Mouse (Mus musculus) left cerebral cortex, adult 11 months (tissue): ENCODE data around the gene Tle3.

ENCODE experiments used
- DNase-seq: peaks from one replicate; pipeline ENCODE4 v3.0.0; 2022; ENCODE audit warnings: low spot score

Tle3 gene

DNA sequence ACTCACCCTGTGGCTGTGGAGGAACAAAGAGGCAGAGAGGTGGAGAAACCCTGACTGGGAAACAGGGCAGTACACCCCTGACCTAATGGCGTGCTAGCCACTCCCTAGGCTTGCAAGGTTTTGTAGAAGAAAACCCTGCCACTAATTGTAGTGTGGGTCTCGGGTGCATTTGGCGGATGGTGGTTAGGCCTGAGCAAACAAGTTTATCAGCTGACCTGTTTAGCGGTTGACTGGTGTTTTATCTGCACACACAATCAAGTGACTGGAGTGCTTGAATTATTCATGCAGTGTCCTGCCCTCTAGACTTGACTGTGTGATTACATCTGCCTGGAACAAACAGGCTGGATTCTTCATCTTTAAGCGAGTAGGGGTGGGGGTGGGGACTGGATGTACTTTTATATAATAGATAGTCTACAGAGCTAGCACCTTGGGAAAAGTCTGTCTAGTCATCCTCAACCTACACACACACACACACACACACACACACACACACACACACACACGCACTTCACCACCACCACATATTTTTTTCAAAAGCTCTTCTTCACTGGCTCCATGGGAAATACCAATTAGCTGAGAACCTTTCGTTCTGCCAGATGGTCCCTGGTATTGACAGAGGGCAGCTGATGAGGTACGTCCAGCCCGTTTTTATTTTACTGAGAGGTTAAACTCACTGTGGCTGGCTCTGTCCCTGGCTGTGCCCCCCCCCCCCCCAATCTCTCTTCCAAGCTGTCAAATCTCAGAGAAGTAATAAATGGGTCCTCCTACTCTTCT, 5.7 kb downstream of the Tle3 start:
- no peak for DNase-seq

DNA sequence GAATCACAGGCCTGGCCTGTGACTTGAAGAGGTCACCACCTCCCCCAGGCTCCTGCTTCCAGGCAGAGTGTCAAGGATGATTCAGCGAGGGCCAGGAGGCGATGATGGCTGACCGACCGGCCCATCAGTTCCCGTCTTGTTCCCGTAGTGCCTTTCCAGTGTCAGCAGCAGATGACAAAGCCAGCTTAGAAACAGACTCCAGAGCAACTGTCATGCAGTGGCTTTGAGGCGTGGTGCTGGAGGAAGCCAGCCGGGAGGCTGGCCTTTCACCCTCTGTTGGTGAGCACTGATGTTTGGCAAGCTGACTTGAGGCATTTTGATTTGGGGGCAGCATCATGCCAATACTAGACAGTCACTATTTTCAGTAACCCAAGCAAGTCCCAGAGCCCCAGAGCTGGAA, 6.3 kb downstream of the Tle3 start:
- no peak for DNase-seq

DNA sequence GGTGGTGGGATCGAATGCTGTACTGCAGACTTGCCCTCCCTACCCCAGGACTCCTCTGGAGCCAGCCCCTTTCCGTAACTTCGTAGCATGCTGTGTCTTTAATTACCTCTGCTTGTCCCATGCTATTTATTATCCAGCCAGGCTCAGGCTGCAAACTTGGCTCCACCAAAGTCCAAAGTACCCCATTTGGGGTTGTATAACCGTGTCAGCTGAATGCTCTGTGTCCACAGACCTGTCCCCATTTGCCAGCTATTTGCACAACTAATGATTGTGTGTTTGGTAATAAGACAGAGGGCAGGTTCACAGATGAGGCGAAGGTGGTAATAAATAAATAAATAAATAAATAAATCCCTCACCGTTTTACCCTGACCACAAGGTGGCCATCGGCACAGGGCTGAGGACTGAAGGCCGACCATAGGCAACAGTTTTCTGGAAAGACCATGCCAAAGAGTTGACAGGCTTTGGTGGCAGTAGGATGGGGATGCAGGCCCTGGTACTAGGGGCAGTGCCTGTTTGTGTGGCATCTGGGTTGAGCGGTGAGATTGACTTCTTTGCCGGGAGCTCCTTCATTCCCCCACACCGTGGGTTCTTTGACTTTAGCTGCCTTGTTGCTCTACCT, 7.0 kb downstream of the Tle3 start:
- DNase-seq = no peak

DNA sequence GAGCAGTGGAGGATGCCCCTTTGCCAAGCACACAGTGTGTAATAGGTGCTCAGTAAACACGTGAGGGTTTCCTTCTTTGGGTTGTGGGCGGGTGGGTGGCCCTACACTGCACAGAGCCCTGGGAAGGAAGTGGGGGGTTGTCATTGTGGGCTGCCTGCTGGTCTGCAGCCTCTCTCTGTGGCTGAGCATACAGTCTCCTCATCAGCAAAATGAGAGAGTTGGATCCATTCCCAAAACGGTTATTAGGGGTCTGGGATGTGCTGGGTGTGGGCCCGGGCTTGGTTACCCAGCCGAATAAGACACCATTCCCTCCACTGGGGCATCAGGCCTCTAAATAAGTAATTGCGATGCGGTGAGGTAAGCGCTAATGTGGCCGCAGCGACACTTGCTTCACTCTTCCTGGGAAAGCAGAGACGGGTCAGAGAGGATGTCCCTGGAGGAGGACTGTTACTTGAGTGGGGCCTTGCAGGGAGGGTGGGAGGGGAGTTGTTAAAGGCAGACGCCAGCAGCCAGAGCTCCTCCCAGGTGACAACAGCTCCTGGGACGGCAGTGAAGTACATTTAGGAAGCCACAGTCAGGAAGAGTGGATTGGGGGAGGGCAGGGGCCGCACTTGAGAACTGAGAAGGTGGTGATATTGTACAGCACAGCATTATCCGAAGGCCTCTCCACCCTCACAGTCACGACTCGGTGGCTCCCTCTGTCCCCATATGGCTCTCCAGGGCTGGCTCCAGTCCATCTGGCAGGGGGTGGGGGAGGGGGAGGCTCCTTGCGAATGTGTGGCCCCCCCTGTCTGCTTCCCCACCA, 8.3 kb downstream of the Tle3 start:
- no peak for DNase-seq

DNA sequence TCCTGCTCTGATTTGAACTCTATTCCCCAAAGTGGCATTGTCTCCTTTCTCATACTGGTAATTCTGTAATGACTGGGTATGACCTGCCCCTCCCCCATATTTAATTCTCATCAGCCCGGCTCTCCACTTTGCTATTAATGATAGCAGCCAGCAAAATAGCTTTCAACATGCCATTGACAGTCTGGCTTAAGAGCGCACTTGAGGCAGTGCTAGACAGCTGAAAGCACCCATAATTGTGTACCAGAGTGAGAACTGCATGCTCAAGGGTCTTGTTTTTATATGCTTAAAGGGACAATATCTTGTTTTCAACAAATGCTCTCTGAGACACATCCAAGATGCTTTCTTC, 8.9 kb downstream of the Tle3 start:
- no peak for DNase-seq

DNA sequence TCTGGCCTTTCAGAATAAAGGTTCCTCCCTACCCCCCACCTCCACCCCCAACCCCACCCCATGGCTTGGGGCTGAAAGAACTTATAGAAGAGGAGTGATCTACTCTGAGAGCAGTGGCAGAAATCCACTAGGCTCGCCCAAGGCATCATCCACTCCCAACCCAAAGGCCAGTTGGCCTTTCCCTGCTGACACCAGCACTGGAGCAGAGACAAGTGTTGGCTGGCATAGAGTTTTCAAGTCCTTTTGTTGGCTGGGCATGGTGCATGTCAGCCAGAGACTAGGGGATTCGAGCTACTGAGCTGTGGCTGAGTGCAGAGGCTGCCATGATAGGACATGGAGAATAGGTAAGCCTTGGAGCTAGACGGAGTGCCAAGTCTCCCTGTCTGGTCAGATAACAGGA, 9.3 kb downstream of the Tle3 start:
- no peak for DNase-seq

DNA sequence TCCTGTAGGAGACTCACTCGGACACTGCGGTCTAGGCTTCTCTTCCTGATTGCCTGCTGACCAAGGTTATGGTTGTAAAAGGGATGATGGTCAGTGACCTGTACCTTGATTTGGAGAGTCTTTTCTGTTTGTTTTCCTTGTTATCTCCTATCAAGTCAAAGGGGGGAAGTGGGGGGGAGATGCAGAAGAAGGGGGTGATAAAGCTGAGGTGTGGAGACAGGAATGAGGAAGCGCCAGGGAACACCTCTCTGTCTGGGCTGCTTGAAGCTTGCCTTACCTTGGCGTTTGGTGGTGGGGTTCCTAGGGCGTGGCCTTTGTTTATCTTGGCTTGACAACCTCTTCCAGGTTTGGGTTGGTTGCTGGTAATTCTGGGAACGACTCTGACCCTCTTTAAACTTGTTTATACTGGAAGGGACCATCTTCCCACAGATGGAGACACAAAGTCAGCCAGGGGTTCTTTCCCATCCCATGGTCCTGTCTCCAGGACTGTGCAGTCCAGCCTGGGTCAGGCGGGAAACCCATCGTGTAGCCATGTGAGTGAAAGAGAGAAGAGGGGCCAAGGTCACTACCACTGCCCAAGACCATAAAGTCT, 10.5 kb downstream of the Tle3 start:
- DNase-seq = no peak

DNA sequence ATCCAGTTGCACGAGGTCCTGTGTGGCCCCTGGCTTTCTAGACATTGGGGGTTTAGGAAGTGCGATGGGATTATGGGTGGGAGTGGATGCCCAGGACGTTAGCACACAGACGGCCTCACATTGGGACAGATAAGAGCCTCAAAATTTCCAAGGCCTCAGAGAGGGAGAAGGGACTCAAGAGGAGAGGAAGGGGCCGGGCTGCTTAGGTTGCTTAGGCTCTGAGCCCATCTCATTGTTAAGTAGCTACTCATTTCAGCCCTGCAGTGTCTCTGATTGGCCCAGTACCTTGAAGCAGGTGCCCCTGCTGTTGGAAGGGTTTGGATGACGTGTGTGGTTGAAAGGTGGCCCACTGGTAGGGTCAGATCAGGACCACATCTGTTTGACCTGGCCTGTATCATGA, 11.9 kb downstream of the Tle3 start:
- no peak for DNase-seq

DNA sequence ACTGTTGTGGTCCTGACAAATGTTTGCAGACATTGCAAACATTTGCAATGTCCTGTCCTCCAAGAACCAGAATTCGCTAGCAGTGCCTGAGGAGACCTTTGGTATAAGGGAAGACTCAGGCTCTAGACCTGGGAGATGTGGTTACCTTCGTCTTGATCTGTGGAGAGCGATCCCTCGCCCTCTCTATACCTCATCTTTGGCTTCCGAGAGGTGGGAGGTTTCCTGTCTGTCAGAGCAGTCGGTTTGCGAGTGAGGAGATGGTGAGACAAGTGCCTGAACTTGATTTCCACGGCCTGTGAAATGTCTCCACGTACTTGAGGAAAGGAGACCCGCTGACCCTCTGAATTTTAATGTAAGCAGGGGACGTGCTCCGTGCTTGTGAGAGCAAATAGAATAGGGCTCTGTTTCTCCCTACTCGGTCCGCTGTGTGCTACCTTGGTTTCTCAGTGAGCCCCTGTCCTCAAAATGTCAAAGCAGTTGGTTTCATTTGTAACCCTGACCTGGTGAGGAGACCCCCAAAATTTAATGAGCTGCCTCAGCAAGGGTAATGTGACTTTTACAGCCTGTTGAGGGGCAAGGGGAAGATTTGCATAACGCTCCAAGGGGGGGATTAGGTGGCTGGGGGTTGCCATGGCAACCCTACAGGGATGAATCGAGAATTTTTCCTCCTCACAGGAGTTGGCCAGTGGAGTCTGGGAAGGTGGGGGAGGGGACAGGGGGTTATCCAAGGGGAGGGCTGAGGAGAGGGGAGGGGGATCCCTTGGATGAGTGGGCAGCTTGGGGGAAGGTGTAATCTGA, 12.7 kb downstream of the Tle3 start:
- no peak for DNase-seq

DNA sequence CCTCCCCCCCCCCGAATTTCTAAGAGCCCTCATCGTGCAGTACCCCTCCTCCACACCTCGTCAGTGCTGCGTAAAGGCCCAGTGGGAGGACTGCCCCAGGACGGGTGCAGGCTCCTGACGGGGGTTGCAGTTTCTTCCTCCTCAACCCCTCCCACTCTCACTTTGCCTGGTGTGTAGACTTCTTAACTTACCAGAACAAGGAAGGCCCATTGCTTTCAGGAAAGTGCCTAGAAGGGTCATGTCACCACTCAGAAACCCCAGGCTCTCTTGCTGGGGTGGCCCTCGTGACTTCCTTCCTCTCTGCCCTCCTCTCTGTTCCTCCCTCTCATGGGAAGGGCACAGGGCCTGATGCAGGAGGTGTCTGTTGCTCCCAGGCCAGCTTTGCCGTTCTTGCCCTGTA, 13.6 kb downstream of the Tle3 start:
- no peak for DNase-seq

DNA sequence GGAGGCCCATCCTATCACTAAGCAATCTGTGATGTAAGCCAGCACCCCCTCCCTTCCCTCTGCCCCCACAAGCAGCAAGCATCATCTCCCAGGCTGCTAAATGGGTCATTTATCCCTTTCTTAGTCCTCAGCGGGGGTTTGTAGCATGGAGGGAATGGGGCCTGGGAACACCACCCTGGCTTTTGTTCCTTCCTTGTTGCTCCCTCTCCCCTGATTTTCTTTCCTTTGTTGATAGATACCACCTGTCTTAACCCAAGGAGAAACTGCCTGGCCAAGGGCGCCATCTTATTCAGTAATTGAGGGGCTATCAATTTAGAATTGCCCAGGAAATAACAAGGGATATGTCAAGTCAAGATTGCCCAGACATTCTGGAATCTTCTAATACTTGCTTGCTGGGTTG, 14.1 kb downstream of the Tle3 start:
- DNase-seq = no peak

DNA sequence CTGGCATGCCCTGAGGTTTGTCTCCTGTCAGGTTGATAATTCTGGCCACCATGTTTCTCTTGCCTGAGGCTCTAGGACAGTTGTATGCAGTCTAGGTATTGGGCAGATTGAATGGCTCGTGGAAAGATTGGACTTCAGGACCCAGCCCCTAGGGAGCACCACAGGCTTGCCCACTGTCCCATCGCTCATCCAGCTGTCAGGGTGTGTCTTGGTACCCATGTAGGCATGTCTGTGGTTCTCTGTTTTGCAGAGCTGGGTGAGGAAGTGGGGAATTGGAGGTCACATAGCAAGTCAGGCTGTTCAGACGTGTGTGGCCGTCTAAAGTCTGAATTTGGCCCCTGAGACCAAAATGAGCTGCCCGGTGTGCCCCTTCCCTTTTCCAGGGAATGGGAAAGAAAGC, 15.6 kb downstream of the Tle3 start:
- no peak for DNase-seq

DNA sequence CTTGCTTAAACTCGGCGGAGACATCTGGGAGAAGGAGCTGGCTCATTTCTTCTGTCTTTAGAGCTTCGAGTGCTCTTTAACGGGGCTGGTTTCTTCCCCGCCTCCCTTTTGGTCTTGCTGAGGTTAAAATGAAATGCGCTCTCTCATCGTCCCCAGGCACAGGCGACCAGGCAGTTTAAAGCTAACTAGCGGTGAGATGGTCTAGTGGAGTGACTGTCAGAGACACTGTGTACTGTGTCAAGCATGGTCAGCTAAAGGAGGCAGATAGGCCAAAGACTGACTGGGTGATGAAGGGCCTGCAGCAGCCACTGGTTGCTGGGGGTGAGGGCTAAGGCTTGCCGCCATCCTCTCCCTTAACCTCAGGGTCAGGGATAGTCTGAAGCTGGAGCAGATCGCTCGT, 16.0 kb downstream of the Tle3 start:
- no peak for DNase-seq

DNA sequence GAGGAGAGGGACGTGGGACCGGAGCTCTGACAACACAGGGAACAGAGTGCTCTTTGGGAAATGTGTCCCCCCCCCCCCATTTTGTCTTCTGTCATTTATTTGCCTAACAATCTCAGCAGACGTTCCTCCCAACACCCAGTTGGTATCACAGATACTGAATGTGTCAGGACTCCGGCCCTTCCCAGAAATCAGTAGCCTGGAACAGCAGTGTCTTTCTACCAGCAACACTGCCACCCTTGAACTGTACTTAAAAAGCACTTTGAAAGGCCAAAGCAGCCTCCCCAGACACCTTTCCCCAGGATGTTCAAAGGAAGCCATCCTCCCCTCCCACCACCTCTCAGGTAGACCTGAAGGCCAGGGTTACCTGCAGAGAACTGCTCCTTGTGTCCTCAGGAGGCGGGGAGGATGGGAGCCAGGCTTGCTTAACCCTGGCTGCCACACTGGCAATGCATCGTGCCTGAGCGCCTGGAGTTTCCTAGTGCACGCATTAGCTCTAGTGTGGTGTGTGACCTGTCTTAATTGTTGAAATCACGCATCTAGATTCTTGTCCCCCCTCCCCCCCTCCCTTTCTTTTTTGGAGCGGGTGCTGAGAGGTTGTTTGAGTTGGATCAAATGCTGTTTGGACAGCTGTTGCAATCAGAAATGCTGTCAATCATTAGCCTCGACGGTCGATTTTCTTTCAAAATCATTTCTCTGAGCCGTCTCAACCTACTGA, 16.7 kb downstream of the Tle3 start:
- no peak for DNase-seq

DNA sequence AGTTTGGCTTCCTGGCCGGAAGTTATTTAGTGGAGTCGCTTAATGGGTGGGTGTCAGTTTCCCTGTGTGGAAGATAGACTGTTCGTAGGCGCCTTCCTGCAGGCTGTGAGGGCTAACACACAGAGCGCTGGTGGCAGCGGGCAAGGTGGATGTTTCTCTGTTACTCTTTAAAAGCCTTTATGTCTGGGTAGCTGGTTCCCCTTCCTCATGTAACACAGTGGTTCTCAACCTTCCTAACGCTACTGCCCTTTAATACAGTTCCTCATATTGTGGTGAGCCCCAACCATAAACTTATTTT, 17.2 kb downstream of the Tle3 start:
- no peak for DNase-seq

DNA sequence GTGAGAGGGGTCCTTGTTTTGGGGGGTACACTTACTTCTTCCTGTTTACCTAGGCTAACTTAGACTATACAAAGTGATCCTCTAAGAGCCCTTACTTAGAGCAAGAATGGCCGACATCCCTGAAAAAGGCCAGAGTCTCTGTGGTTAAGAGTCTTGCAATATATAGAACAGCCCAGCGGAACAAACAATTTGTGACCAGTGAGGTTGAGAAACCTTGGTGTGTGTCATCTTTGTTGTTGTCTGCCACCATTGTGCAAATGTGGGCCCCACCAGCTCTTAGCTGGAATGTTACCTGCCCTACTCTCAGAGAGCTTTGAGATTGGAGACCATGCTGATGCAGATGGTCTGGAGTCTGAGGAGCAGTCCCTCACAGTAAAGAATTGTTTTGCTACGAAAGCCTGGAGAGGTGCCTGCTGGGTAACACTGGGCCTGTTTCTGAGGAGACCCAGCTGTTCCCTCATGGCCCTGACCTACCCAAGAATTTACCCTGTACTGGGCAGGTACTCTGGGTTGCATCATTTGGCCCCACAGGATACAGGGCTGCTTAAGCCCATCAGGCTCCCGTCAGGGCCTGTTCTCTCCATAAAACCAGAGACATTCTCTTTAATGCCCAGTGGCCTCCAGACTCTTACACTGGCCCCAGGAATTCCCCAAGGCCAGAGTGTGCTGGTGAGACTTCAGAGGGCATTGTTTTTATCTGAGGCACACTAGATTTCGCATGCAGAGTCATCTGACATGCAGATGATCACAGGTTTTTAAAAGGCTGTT, 19.6 kb downstream of the Tle3 start:
- DNase-seq = no peak

DNA sequence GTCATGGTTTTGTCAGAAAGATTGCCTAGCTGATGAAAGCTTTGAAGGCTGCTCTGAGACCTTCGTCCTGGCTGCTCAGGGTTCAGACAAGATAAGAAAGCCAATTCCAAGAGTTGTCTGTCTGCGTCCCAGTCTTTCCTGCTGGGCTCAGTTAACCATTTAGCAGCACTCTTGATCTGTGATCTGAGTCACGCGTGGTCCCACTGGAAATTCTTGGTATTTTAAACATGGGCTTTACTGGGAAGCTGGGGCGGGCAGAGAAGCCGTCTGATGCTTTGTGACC, 20.1 kb downstream of the Tle3 start:
- no peak for DNase-seq

DNA sequence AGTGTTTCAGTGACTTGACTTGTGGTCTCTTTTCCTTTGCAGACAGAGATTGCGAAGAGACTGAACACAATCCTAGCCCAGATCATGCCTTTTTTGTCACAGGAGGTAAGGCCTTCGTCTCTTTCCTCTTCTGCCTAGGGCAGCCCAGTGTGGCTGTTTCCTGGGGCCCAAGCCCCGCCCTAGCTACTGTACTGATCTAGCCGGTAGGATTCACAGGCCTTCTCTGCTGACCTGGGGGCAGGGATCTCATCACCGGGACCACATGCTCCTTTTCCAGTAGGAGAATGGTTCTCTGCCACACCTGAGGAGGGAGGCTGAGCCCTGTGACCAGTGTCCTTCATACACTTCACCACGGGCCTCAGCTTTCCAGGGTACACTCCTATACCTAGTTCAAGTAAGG, 21.0 kb downstream of the Tle3 start:
- no peak for DNase-seq

DNA sequence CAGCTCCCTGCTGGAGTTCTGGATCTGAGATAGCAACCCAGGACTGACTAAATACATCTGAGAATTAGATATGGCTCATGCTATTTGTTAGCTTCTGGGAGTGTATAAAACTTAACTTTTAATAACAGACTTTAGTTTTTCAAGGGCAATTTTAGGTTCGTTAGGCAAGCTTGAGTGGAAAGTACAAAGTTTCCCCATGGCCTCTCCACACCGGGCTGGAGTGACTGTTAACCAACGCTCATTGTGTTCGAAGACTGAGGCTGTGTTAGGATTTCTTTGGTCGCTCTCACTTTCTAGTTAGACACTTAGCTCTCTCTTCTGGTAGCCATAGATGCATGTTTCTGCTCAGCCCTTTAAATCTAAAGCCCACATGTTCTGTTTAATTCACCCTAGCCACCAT, 21.7 kb downstream of the Tle3 start:
- DNase-seq = no peak

DNA sequence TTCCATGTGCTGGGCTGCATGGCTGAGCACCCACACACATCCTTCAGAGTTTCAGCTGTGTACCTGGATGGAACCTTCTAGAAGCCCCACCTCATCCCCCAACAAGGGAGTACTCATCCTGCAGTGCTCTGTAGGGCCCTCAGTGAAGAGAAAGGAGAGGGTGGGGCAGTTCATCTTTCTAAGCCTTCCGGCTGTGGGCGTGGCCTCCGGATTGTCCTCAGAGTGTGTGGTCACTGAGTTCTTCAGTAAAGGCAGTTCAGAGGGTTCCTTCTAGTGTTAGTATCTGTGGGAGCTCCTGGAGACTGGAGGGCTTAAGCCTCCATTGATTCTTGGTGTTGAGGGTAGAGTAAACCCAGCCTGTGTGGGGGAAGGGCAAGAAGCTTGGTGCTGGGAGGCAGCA, 22.9 kb downstream of the Tle3 start:
- DNase-seq = no peak

DNA sequence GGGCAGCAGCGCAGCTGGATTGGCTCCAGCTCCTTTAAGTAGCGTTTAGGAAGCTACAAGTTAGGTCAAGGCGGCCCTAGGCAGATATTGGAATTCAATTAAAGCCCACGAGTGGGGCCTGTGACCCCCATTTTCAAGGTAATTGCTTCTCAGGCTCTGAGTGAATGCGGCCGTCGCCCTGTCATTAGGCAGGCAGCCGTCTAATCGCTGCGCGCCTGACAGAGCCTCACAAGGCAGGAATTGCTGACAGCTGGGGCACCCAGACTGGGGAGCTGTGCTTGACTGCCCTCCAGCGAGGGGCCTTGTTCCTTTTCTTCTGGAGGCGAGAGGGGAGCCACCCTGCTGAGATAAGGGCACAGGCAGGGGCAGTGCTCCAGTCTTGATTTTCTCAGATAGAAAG, 24.3 kb downstream of the Tle3 start:
- DNase-seq = no peak
